Mouse (Mus musculus): ENCODE results near the gene Lrfn4.
A peak's percentile ranks its signal among the peaks of the same experiment; 100 is the strongest.

GRCm38 (mm10) chr19:4644271-4644670 lies 28.8 kb upstream of the Lrfn4 start:
- TF ChIP-seq ZNF384 (IDR thresholded peaks at IDR 0.05; ENCODE audit: low read depth, low read length) (no peak), ZC3H11A (IDR thresholded peaks at IDR 0.05; ENCODE audit: borderline replicate concordance, low read depth, low read length) (0 out of 2 replicates have a peak, but pooled peaks have one; percentile 11)
